Mouse (Mus musculus): ENCODE results near the gene Ctsh.
"Not testable (repeated sequence)": the region's sequence is repeated elsewhere in the genome, so short reads cannot be mapped to it uniquely, and the experiment has no call there.

- not testable (repeated sequence) for TF ChIP-seq CTCF (IDR thresholded peaks at IDR 0.05; ENCODE audit: low read depth); EP300 (optimal IDR thresholded peaks at IDR 0.05)
These were observed 7.0 kb downstream of the Ctsh start for GRCm38 (mm10) chr9:90060932-90061331.
